Mouse (Mus musculus): ENCODE measurements around the gene Nek1.
"Not testable (repeated sequence)": the region's sequence is repeated elsewhere in the genome, so short reads cannot be mapped to it uniquely, and the experiment has no call there.

Gene Nek1

DNA sequence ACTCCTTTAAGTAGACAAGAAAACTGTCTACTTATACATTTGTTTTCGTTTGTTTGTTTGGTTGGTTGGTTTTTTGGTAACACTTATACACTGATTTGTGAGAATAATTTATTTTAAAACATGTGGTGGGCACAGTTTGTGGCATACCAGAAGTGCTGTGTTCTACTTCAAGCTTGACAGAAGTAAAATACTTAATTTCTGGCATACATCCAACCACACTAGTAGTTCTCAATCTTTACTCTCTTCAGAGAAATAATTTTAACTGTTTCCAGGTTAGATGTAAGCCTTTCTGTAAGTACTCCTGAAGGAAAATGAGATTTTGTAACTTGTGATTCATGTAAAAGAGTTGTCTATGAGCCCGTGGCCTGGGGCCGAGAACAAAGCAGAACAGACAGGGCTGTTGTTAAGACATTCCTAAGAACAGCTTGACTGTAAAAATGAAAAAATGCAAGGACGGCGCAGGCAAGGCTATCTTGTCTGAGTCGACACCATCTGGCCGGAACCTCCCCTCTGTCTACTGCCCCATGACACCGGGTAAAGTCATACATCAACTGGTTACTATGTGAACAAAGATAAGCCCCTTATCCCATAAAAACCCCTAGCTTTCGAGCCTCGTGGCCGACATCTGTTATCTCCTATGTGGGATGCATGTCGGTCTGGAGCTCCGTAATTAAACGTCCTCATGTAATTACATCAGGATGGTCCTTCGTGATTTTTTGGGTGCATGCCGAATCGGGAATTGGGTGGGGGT is 8.6 kb upstream of the Nek1 start:
- DNase-seq (ENCODE audit: low spot score in 2 of 2), result not testable (repeated sequence)

DNA sequence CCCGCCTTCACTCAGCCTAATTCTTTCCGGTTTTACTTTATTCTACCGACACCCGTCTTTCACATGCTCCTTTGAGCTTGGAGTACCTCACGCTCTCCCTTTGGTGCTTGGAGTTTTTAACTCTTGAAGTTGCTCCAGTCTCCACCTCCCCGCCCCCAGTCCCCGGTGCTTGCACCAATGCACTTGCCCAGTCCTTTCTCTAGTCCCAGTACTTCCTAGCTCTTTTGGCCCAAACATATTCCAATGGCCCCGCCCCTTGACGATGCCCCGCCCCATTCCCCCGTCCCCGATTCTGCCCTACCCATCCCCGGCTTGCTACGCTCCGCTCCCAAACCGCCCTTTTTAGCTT is 460 bp upstream of the Nek1 start:
- peak; percentile 58 to 73 for DNase-seq (ENCODE audit: low spot score in 2 of 2)

DNA sequence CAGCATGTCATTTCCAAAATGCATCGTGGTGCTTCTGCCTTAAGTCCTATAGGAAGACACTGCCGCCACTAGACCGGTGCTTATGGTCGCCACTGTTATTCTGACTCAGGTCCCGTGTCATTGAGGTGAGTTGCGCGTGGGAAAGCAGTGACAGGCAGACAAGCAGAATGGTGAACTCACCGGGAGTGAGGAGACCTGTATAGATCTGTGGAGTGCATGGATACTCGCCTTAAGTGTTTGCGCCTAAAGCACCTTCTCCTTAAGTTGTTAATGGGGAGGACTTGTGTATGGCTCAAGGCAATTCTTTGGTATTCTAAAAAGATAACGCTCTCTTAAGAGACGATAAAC is 618 bp downstream of the Nek1 start:
- no peak for DNase-seq (ENCODE audit: low spot score in 2 of 2)

DNA sequence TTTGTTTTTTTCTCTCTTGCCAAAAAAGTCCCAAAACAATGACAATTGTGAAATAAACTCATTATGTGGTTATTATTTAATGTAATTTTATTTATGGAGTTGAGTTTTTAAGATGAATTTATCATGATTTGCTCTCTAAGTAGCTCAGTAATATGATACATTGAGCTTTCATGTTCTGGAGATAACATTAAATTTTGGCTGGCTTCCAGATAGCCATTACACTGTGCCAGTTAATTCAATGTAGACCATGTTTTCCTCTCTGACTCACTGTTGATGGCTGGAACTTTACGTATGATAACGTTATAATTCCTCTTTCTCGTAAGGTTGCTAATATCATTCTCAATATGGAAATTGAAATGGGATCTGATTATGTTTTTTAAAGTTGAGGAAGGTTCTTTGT is 3.5 kb downstream of the Nek1 start:
- no peak for DNase-seq (ENCODE audit: low spot score in 2 of 2)

DNA sequence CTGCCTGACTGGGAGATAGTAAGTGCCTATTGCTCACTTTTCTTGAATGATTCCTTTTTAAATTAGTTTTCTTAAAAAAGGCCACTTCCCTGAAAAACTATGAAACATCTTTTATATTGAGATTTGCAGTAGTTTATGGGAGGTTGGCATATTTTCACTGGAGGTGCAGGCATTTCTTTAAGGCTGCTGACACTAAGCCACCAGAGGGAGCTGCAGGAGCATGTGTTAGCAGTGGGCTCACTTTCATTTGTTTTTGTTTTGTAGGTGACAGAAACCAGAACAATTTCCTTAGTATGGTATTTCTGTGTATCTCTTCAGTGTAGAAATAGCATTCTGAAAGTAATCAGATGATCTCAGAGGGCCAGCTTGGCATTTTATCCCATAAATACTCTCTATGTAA is 49.0 kb downstream of the Nek1 start:
- DNase-seq (ENCODE audit: low spot score in 2 of 2), result peak; percentile 13 to 14

DNA sequence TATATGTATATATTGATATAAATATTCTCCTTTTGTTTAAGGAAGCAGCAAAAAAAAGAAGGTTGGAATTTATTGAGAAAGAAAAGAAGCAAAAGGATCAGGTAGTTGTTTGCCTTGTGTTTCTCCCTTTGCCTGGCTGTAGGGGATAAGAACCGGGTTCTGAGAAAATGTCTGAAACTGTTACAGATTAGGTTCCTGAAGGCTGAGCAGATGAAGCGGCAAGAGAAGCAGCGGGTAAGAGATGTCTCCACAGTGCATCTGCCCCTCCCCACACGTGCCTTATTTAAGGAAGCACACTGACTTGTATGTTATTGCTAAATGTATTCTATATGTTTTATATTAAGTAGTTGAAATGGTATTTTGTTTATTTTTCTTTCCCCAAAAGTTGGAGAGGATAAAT is 50.9 kb downstream of the Nek1 start:
- no peak for DNase-seq (ENCODE audit: low spot score in 2 of 2)

DNA sequence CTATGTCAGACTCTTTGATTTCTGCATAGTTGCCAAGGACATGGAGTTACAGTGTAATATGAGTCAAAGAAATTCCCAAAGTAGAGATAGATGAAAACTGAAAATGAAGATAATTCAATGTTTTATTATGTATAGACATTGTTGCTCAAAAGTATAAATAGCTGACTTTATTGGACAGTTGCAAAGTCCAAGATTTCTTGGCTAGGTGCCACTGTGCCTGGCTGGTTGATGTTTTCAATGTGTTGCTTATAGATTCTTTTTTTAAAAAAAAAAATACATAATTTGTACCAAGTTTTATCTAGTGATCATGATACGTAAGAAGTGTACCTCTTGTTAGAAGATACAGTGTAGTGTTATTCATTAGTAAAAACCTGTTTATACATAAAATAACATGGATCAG is 53.8 kb downstream of the Nek1 start:
- no peak for DNase-seq (ENCODE audit: low spot score in 2 of 2)

DNA sequence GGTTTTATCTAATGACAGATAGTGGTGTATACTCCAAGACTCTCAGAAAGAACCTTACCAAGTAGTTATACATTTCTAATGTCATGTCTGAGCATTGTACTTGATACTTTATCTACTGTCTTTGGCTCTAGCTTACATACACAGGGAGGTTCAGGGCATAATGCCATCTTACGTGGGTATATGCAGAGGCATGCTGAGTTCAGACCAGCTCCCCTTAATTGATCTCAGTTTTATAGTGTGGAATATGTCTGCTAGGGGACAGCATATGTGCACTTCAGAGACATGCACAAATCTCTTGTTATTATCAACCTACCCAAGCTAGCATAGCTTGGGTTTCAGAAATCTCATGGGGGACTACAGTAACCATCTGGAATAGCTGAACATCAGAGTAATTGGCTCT is 60.0 kb downstream of the Nek1 start:
- DNase-seq (ENCODE audit: low spot score in 2 of 2), result no peak

DNA sequence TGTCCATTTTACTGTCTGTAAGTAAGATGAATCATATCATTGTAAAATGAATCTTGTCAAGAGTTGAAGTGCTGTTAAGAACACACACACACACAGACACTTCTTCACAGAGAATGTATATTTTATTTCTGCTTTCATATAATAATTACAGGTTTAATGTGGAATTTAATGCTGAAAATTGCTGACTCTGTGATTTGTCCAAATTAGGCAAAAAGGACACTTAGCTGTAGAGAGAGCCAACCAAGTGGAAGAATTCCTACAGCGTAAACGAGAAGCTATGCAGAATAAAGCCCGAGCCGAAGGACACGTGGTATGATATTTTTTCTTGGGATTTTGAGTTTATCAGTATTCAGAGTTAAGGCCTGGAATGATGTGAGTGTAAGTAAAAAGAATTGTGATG is 61.3 kb downstream of the Nek1 start:
- DNase-seq (ENCODE audit: low spot score in 2 of 2), result no peak

DNA sequence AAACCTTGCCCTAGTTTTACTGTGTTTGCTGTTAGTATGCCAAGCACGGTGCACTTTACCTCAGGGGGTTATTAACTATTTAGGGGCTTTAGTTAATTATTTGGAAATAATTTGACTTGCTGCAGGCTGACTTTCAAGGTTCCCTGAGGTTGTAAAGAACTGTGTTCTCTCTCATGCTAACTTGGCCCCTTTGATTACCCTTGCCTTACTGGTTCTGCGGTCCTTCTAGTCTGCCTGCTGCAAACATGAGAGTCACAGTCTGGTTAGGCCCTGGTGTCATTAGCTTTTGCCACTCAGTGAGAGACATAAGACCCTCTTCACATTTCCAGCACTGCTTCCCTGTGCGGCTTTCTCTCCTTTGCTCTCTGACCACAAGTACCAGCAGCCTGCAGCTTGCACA is 64.0 kb downstream of the Nek1 start:
- no peak for DNase-seq (ENCODE audit: low spot score in 2 of 2)

DNA sequence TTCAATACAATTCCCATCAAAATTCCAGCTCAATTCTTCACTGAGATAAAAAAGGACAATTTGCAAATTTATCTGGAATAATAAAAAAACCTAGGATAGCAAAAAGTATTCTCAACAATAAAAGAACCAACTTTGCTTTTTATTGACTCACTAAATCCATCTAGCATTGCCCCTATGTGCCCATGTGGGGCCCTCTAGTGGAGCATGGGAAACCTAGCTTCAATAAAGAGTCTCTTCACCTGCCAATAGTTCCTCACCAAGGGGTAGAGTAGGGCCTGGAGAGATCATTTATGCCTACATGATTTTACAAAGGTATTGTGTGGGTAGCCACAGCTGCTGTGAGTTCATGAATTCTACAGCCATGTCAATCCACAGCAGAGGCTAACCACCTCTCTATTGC is 66.1 kb downstream of the Nek1 start:
- no peak for DNase-seq (ENCODE audit: low spot score in 2 of 2)

DNA sequence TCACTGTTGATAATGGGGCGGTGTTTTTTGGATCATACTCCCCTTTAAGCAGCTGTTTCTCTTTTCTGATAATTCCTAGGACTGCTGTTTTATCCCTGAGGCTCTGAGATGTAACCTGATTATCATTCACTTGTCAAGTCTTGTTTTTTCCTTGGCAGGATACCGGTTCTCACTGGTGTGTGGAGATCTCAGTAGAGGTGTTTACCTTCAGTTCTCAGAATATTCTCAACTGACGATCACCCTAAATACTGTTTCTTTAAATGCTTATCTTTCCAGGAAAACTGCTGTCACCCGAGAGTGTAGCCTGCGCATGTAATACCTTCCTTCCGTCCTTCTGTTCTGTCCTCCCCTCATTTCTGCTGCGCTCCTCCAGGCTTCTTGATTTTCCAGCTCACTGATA is 67.4 kb downstream of the Nek1 start:
- DNase-seq (ENCODE audit: low spot score in 2 of 2), result no peak

DNA sequence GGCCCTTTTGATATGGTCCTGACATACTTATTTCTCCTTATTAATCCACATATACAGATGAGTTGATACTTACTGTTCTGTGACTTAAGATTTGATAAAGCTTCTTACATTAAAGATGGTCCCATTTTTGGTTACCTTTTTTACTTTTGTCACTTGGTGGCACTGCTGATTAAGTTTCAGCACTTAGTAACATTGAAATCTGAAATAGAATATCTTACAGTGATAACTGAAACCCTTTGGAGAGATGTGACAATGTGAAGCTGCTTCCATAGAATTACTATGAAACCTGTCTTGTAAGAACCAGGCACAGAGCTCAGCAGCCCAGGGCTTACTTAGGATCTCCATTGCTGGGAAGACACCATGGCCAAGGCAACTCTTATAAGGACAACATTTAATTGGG is 82.1 kb downstream of the Nek1 start:
- DNase-seq (ENCODE audit: low spot score in 2 of 2), result no peak

DNA sequence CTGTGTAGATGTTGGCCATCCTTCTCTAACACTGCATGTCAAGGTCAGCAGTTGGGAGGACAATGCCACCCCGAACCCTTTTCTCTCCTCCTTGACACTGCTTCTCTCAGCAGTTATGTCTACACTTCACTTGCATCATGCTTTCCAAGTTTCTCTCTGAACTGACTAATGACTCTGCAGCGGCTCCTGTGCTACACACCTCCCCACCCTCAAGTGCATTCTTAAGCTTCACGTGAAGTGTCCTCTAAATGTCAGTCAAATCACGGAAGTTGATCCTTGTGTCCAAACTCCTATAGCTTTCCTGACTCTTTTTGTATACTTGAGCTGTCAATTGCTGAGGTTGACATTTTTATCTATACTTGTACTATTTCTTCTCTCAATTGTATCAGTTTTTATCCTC is 117.5 kb downstream of the Nek1 start:
- DNase-seq (ENCODE audit: low spot score in 2 of 2), result no peak

DNA sequence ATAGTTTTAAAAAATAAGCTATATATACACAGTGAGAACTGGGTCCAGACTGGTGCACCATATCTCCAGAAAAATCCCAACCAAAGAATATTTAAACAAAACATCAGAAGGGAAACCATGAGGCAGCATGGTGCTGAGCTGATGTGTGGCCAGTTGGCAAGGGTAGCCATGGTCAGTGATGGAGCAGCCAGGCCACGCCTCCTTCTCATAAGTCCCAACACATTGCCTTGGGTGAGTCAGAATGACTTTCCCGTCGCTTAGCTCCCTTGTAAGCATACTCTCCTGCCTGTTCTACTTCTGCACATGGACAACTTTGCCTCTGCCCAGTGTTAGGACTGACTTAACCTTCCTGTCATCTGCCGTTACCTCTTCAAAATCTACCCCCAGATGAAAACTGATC is 118.9 kb downstream of the Nek1 start:
- DNase-seq (ENCODE audit: low spot score in 2 of 2), result no peak

DNA sequence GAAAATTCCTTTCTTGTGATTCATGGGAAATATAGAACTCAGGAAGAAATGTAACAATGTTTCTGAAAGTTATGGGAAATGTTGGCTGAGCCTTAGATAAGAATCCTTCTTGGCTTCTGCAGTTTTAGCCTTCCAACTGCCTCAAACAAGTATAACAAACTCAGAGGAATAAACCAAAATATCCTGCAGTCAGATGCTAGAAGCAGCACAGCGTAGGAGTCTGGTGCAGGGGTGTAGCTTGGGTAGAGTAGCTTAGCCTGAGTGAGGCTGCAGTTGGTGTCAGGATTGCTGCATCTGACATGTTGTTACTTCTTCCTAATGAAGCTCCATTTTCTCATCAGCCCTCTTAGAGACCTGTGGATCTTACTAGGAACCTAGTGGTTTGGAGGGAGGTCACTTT is 128.6 kb downstream of the Nek1 start:
- no peak for DNase-seq (ENCODE audit: low spot score in 2 of 2)

DNA sequence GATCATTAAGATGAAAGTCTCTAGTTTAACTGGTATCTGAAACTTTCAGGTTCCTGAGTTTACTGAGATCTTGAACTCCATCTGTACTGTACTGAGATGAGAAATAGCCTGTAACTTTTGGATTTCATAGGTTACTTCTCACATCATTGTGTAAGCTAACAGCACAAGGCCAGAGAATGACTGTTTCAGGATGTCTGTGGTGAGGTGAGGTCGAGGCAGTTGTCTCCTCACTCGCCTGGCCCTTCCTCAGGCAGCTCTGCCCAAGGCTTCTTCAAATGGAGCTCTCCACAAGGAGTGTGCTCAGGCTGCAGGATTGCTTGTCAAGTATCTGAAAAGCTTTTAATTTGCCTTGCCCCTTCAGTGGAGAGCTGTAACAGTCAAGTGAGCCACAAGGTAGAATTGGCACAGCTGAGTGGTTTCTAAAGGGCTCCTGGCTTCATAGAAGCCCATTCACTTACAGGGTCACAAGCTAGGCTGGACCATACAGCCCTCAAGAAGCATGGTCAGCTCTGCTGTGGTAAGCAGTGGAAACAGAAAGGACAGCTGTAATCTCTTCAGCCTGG is 134.4 kb downstream of the Nek1 start:
- DNase-seq (ENCODE audit: low spot score in 2 of 2), result no peak

DNA sequence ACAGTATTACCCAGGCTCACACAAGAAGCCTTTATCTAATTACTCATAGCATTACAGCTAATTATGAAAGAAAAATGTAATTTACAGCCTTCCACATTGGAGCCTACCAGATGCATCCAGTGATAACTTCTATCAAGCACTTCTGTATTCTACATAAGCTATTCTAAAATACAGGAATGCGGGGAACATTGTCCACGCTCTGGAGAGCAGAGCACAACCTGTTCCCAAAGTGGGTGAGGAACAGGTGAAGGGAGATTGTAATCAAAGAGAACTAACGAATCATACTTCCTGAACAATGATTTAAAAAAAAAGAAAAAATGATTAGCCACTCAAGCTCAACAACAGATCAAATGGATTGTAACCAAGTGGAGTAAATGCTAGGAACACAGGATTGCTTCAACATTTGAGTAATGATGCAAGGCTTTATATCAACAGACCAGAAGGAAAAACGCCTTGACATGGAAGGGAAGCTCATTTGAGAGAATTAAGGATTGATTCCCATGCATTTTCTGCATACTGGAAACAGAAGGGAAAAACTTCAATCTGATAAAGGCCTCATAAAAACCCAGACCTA is 139.7 kb downstream of the Nek1 start:
- DNase-seq (ENCODE audit: low spot score in 2 of 2), result no peak

DNA sequence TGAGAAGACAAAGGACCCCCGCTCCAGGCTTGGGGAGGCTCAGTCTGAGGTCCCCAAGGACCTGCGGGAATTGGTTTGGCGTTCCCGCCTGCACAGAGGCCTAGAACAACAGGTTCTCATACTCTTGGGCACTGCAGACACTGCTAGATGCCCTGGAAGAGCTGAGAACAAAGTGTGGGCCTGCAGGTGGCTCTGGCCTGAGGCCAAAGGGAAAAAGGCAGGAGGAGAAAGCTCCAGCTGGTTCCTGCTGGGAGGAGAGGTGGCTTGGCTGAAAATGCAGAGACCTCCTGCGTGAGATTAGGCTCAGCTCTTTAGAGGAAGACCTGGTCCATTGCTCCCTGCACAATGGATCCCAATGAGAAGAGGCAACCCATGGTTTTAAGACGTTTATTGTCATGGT is 148.9 kb downstream of the Nek1 start:
- DNase-seq (ENCODE audit: low spot score in 2 of 2), result no peak

DNA sequence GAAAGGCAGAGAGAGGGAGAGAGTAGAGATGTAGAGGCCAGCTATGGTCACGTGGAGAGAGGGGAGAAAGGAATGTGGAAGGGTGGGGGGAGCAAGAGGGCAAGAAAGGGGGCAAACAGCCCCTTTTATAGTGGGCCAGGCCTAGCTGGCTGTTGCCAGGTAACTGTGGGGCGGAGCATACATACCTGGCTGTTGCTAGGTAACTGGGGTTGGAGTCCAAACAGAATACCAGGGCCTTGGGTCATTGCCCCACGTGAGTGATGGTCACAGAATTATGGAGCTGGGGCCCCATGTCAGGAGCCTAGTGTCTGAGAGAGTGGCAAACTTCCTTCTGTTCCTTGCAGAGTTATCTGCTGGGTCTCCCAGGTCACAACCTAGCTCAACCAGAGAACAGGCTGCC is 149.3 kb downstream of the Nek1 start:
- no peak for DNase-seq (ENCODE audit: low spot score in 2 of 2)

DNA sequence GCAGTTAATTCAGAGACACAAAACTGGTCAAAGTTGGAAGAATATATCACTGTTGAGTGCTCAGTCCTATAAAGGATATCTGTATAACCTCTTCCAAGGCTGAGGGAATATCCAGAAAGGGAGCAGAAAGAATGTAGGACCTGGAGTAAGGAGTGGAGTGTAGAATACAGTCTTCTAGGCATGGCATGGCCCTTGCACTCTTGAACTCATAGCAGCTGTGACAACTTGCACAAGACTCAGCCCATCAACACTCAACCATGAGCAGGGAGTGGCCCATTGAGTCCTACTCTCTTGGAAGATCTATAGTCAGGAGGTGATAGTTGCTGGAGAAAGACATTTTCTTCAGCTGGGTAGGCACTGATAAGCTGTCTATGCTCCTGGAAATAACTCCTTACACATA is 149.8 kb downstream of the Nek1 start:
- DNase-seq (ENCODE audit: low spot score in 2 of 2), result no peak

DNA sequence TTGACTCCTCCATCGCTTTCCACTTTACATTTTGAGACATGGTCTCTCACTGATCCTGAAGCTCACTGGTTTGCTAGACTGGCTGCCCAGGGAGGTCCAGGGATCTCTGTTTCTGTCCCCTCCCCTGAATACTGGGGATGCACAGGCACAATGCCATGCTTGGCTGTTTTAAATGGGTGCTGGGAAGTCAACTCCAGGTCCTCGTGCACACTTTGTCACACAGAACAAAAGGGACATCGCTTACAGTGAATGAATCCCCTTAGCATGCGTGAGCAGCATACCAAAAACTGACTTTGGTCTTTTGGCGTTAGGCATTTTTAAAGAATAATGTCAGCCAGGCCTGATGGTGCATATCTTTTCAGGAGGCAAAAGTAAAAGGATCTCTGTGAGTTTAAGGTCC is 155.7 kb downstream of the Nek1 start:
- no peak for DNase-seq (ENCODE audit: low spot score in 2 of 2)

DNA sequence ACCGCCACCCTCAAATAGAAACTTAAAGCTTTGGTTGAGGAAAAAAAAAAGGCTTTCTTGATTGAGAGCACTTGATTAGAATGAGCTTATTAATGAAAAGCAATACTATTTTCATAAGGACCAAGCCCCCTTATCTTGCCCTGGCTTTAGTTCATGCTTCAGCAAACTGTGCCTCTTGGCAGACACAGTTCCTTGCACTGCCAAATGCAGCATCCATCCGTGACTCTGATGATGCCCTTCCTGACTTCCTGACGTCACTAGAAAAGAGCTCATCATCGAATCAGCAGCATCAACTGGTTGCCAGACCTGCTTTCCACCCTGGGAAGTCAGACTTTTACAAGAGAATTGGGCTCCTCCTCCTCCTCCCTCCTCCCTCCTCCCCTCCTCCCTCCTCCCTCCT is 157.6 kb downstream of the Nek1 start:
- DNase-seq (ENCODE audit: low spot score in 2 of 2), result no peak

DNA sequence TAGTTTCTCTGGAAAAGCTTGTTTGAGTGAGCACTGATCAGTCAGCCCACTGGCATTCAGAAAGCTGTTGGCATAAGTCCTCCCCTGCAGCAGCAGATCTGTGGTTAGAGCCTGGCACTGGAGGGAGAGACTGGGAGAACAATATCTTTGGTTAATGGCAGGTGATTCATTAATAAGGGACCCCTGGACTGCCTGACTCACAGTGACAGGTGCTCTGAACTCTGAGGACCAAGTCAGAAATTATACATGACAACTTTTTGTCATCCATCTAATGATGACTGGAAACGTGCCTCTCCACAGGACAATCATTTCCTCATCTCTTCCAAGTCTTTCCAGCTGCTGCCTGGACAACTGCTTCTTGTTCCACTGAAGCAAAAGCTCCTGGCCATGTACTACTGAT is 163.4 kb downstream of the Nek1 start:
- DNase-seq (ENCODE audit: low spot score in 2 of 2), result no peak

All from spleen, postnatal 36 days (tissue).